Mouse (Mus musculus) embryonic facial prominence, embryonic 10.5 days (tissue): ENCODE measurements around the gene Nxn. TPM values are rescaled to one million over a fixed set of nuclear protein-coding genes. Genes with fewer than 3 reads are reported as not detected.
A peak's percentile ranks its signal among the peaks of the same experiment; 100 is the strongest.

ENCODE experiments used
- DNase-seq: peaks from one replicate; pipeline ENCODE4 v3.0.0-alpha.2; 2017; ENCODE audit warnings: low spot score
- H3K27ac ChIP-seq: fragments of 300-500 bp; sonication (generic); replicated peaks from 2 replicates; pipeline ENCODE4 v1.5.1; 2016; ENCODE audit warnings: mild to moderate bottlenecking
- H3K27me3 ChIP-seq: fragments of 300-500 bp; sonication (generic); replicated peaks from 2 replicates; pipeline ENCODE4 v1.6.1; 2016; ENCODE audit warnings: low read depth, mild to moderate bottlenecking; ENCODE audit not compliant: poor library complexity, severe bottlenecking
- H3K36me3 ChIP-seq: fragments of 300-500 bp; sonication (generic); replicated peaks from 2 replicates; pipeline ENCODE4 v1.6.1; 2016; ENCODE audit warnings: mild to moderate bottlenecking, moderate library complexity
- H3K4me1 ChIP-seq: fragments of 300-500 bp; sonication (generic); 2 replicates; pipeline ENCODE4 v1.6.1; 2016
- H3K4me3 ChIP-seq: fragments of 300-500 bp; sonication (generic); 2 replicates; pipeline ENCODE4 v1.5.1; 2016; ENCODE audit warnings: mild to moderate bottlenecking, moderate library complexity
- H3K9me3 ChIP-seq: fragments of 300-500 bp; sonication (generic); 2 replicates; pipeline ENCODE4 v1.6.1; 2016; ENCODE audit warnings: mild to moderate bottlenecking
- WGBS: fragments of 180-500 bp; shearing (Covaris S2); methylation state at CpG from one replicate; pipeline ENCODE4 v1.1.7; 2016; 5-methylcytosine and 5-hydroxymethylcytosine counted together
- polyA plus RNA-seq: library from polyadenylated mRNA; unstranded; fragments of >200 nt; fragmentation: Nextera tagmentation; extraction: Ambion mirVana; gene quantifications from 2 replicates; pipeline ENCODE4 v1.2.1, GENCODE M21; 2016

The Nxn gene
- polyA plus RNA-seq, 1 experiment from 2014 or later, result 42.0 TPM

DNA sequence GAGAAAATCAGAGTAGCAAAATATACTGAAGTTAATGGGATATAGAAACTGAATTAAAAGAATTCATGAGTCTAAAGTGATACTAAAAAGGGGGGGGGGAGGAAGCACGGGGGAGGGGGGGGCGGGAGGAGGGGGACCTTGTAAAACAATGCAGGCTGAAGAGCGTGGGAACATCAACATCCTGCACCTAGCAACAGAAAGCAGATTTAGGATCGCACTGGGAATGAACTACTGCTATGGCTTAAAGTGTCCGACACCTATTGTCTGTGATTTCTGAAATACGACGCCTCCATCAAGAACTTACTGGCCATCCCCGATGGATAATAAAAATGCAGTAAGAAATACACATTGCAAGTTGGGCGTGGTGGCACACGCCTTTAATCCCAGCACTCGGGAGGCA, 95.6 kb downstream of the Nxn start:
- Histone ChIP-seq H3K9me3 (no peaks in the 10 kb centered on the region), H3K36me3 (no peaks in the 10 kb centered on the region), H3K27me3 (no peaks in the 10 kb centered on the region), H3K4me1 (peaks cover 66% of the 10 kb centered on the region), H3K27ac (no peak overlapping the region), H3K4me3 (no peak overlapping the region)
- 84% methylated on average over 11 of the region's 11 CpGs for WGBS
- no peak for DNase-seq

DNA sequence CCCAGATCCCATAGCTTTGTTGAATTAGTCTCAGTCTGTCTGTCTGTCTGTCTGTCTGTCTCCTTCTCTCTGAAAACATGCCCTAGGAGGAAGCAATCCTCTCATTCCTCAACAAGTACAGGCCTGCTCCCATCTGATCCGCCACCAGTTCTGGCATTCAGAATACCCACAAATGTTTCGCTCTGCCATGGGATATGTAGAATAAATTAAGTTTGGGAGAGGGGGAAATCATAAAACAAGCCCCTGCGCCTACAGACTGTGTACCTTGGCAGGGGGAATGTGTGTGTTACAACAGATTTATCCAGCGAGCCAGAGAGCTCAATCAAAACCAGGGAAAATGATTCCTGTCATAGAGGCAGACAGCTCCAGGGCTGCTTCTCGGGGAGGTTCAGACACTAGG, 98.1 kb downstream of the Nxn start:
- Histone ChIP-seq H3K9me3 (no peaks in the 10 kb centered on the region), H3K36me3 (no peaks in the 10 kb centered on the region), H3K27me3 (no peaks in the 10 kb centered on the region), H3K4me3 (no peak overlapping the region), H3K4me1 (peaks cover 61% of the 10 kb centered on the region), H3K27ac (peak overlapping the region; percentile 51)
- DNase-seq, result no peak
- WGBS, result 90% methylated on average over 5 of the region's 5 CpGs

DNA sequence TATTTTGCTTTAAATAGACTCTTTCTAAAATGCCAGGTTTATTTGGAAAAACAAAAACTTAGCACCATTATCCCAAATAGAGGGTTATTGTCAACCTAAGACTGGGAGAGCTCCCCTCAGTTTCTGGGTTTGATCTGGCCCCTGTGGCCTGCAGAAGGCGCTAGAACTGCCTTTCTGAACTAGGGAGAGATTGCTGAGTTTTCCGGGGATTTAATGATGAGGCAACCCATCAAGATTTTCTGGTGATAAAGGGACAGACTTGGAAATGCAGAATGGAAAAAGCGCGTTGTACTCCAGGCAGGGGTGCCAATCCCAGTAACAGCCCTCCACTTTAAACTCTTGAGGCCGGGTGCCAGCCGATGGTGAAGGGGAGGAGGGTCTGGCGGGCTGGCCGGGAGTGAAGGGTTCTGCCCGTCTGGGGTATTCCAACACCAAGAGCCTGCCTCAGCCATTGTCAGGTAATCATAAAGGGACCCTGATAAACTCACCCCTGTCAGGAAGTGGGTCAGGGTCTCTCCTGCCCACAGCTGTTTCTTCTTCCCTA, 100.4 kb downstream of the Nxn start:
- 79% methylated on average over 9 of the region's 9 CpGs for WGBS
- Histone ChIP-seq H3K9me3 (no peaks in the 10 kb centered on the region), H3K27ac (peak overlapping the region; percentile 30; the same call in 1 of the 2 replicates), H3K4me1 (peaks cover 74% of the 10 kb centered on the region), H3K4me3 (no peak overlapping the region), H3K27me3 (no peaks in the 10 kb centered on the region), H3K36me3 (0 out of 2 replicates have a peak, but pooled peaks cover 5% of the 10 kb centered on the region)
- no peak for DNase-seq

DNA sequence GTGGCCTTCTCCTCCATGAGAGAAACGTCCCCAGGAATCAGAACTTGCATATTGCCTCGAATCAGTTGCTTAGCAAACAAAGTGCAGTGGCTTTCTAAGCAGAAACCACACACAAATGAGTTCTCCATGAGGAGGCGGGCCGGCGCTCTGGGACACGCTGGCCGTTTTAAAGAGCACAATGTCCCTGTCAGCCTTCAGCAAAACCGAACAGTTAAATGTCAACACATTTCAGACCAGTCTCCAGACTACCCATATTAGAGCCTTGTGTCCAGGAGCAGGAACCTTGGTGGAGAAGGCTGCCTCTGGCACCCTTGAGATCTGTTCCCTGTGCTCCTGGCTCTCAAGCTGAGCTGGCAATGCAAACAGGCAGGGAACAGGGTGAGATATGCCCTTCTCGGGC, 101.7 kb downstream of the Nxn start:
- 0 out of 2 replicates have a peak, but pooled peaks cover 5% of the 10 kb centered on the region for H3K36me3 ChIP-seq
- 84% methylated on average over 9 of the region's 9 CpGs for WGBS
- no peaks in the 10 kb centered on the region for H3K27me3 ChIP-seq
- no peak overlapping the region for H3K4me3 ChIP-seq
- peaks cover 77% of the 10 kb centered on the region for H3K4me1 ChIP-seq
- H3K9me3 ChIP-seq, result no peaks in the 10 kb centered on the region
- no peak for DNase-seq
- H3K27ac ChIP-seq, result no peak overlapping the region

DNA sequence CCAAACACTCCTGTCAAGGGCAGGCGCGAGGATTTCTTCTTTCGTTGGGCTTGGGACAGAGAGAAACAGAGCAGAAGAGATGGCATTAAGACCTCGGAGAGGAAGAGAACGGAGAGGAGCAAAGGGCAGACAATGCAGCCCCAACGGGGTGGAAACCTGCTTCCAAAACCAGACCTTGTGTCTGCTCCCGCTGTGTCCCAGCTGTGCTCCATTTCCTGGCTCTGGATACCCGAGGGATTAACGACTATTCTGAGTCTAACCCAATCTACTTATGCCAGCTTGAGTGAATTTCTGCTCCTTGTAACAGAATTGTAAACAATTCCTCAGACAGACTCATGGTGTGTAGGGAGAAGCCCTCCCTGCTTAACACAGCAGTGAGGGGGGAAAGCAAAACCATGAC, 104.1 kb downstream of the Nxn start:
- peak overlapping the region; percentile 40 for H3K27ac ChIP-seq
- peaks cover 87% of the 10 kb centered on the region for H3K4me1 ChIP-seq
- no peaks in the 10 kb centered on the region for H3K27me3 ChIP-seq
- no peak overlapping the region for H3K4me3 ChIP-seq
- no peaks in the 10 kb centered on the region for H3K9me3 ChIP-seq
- H3K36me3 ChIP-seq, result 0 out of 2 replicates have a peak, but pooled peaks cover 7% of the 10 kb centered on the region
- peak; percentile 52 for DNase-seq
- WGBS, result 14% methylated on average over 9 of the region's 9 CpGs

DNA sequence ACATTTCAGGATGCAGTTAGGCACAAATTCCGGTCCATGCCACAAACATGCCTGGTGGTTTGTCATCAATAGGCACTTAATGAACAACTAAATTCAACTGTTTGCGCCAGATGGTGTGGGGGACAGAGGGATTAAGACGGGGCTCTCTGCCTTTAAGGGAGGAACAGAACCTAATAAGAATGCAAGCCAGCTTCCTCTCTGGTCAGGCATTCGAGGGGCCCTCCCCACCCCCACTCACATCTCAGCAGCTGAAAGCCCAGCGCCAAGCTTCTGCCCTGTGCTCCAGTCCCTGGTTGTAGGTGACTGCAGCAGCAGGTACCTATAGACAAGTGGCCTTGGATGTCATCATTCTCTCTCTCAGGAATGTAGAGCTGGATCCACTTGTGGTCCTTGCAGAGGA, 104.9 kb downstream of the Nxn start:
- DNase-seq, result no peak
- 43% methylated on average over 5 of the region's 5 CpGs for WGBS
- no peak overlapping the region for H3K4me3 ChIP-seq
- no peaks in the 10 kb centered on the region for H3K27me3 ChIP-seq
- peaks cover 89% of the 10 kb centered on the region for H3K4me1 ChIP-seq
- 0 out of 2 replicates have a peak, but pooled peaks cover 7% of the 10 kb centered on the region for H3K36me3 ChIP-seq
- H3K27ac ChIP-seq, result peak overlapping the region; percentile 40
- H3K9me3 ChIP-seq, result no peaks in the 10 kb centered on the region

DNA sequence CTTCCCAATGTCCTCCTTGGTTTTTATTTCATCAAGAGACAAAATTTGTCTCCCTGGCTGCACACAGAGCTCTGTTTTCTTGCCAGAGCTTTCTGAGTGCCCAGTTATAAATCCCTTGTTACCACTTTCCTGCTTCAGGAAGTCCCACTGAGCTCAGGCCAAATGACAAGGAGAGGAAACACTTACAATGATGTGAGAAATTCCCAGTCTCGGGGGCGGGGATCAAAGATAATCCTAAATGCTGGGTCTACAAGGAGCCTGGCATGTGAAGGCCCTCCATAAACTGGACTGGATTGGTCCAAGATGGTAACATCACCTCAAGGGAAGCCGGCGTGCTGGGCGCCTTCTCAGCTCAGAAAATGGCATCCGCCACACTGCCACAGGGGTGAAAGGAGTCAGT, 106.1 kb downstream of the Nxn start:
- 70% methylated on average over 6 of the region's 6 CpGs for WGBS
- H3K9me3 ChIP-seq, result no peaks in the 10 kb centered on the region
- H3K4me3 ChIP-seq, result no peak overlapping the region
- H3K4me1 ChIP-seq, result peaks cover 90% of the 10 kb centered on the region
- 0 out of 2 replicates have a peak, but pooled peaks cover 7% of the 10 kb centered on the region for H3K36me3 ChIP-seq
- DNase-seq, result no peak
- peak overlapping the region; percentile 75 for H3K27ac ChIP-seq
- no peaks in the 10 kb centered on the region for H3K27me3 ChIP-seq

DNA sequence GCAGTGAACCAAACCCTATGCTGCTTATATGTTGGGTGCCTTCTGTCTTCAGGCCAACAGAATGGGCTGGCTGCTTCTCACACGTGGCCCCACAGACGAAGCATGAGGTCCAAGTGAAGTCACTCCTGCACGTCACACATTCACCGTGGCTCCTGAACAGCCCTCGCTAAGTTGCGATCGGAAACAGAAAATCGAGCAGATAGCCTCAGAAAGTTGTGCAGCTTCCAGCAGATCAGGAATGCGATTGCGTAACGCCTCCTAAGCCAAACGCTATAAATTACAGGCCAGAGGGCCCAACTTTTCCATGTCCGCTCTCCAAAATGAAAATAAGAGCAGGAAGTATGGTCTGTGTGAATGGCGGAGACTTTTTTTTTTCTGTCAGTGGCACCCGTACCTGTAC, 106.5 kb downstream of the Nxn start:
- no peaks in the 10 kb centered on the region for H3K9me3 ChIP-seq
- WGBS, result 84% methylated on average over 15 of the region's 15 CpGs
- no peak for DNase-seq
- peak overlapping the region; percentile 75 for H3K27ac ChIP-seq
- 0 out of 2 replicates have a peak, but pooled peaks cover 7% of the 10 kb centered on the region for H3K36me3 ChIP-seq
- H3K4me3 ChIP-seq, result no peak overlapping the region
- H3K4me1 ChIP-seq, result peaks cover 92% of the 10 kb centered on the region
- no peaks in the 10 kb centered on the region for H3K27me3 ChIP-seq

DNA sequence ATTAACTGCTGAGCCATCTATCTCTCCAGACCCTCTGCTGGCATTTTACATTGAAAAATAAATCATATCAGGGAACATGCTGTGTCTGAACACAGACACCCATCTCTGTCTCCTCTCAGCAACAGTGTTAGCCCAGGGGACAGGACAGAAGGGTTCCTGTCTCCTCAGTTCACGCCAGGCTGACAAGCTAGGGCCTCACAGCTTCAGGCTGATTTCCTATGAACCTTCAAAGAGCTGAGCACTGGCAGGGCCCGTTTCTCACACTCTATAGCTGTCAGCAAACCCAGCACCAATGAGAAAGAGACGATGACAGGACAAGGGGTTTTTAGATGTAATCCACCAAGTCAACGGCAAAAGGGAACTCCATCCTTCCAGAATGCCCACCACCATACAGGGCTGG, 107.0 kb downstream of the Nxn start:
- 79% methylated on average over 4 of the region's 4 CpGs for WGBS
- no peak overlapping the region for H3K4me3 ChIP-seq
- no peaks in the 10 kb centered on the region for H3K27me3 ChIP-seq
- H3K36me3 ChIP-seq, result 0 out of 2 replicates have a peak, but pooled peaks cover 7% of the 10 kb centered on the region
- DNase-seq, result no peak
- peaks cover 92% of the 10 kb centered on the region for H3K4me1 ChIP-seq
- H3K9me3 ChIP-seq, result no peaks in the 10 kb centered on the region
- peak overlapping the region; percentile 75; the same call in 1 of the 2 replicates for H3K27ac ChIP-seq

DNA sequence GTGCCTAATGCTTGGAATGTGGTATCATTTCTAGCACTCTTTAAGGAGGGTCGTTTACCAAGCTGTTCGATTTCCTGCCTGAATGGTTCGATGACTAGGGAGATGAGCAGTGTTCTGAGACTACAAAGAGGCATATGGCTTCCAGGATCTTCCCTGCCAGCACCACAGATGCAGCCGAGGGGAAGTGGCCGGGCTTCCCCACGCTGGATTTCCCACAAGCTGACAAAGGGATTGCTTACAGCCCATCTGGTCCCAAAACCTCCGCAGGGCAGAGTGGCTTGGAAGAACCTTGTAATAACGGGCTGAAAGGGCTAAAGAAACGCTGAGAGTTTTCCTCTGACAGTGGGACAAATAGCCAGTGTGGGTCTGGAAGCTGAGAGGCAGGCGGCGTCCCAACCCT, 108.6 kb downstream of the Nxn start:
- no peak overlapping the region for H3K4me3 ChIP-seq
- H3K27ac ChIP-seq, result peak overlapping the region; percentile 77
- peaks cover 95% of the 10 kb centered on the region for H3K4me1 ChIP-seq
- WGBS, result 27% methylated on average over 11 of the region's 11 CpGs
- peak; percentile 52 for DNase-seq
- 0 out of 2 replicates have a peak, but pooled peaks cover 7% of the 10 kb centered on the region for H3K36me3 ChIP-seq
- no peaks in the 10 kb centered on the region for H3K9me3 ChIP-seq
- no peaks in the 10 kb centered on the region for H3K27me3 ChIP-seq

DNA sequence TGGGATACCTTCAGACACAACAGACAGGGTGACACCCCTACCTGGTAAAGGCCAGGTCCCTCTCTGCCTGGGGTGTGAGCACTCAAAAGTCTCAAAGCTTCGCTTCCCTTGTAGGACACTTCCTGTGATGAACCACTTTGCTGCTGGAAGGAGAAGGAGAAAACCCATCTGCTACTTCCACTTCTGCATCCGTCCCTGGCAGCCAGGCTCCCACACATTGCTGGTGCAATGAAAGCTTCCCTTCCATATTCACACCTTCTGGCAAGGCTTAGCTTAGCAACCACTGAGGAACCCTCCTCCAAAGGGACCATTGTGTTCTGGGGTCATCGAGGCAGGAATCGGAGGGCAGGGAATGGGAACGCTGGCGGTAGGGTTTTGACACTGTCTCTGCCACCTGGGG, 110.3 kb downstream of the Nxn start:
- H3K27me3 ChIP-seq, result no peaks in the 10 kb centered on the region
- DNase-seq, result no peak
- H3K4me1 ChIP-seq, result peaks cover 87% of the 10 kb centered on the region
- H3K27ac ChIP-seq, result peak overlapping the region; percentile 66
- no peak overlapping the region for H3K4me3 ChIP-seq
- WGBS, result 84% methylated on average over 6 of the region's 6 CpGs
- peaks cover 6% of the 10 kb centered on the region; the same call in 1 of the 2 replicates for H3K36me3 ChIP-seq
- H3K9me3 ChIP-seq, result no peaks in the 10 kb centered on the region; the same call in 1 of the 2 replicates

DNA sequence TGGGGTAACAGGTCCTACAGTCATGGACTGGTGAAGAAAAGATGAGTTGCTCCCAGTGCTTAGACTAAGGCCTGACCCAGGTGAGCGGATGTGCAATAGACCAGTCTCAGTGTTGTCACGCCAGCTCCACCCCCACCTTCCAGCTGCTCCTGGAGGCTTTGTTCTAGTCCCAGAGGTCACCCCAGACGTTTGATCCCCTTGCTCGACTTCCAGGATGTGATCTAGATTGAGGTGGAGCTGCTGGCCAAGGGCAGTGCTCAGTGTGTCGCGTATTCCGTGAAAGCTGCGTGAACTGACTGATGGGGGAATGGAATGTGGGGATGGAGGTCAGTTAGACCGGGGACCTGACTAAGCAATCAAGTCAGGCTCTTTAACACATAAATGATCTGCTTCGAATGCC, 111.6 kb downstream of the Nxn start:
- Histone ChIP-seq H3K4me3 (no peak overlapping the region), H3K36me3 (peaks cover 10% of the 10 kb centered on the region; the same call in 1 of the 2 replicates), H3K27ac (peak overlapping the region; percentile 46), H3K9me3 (no peaks in the 10 kb centered on the region; the same call in 1 of the 2 replicates), H3K27me3 (no peaks in the 10 kb centered on the region), H3K4me1 (peaks cover 74% of the 10 kb centered on the region)
- no peak for DNase-seq
- 38% methylated on average over 10 of the region's 10 CpGs for WGBS

DNA sequence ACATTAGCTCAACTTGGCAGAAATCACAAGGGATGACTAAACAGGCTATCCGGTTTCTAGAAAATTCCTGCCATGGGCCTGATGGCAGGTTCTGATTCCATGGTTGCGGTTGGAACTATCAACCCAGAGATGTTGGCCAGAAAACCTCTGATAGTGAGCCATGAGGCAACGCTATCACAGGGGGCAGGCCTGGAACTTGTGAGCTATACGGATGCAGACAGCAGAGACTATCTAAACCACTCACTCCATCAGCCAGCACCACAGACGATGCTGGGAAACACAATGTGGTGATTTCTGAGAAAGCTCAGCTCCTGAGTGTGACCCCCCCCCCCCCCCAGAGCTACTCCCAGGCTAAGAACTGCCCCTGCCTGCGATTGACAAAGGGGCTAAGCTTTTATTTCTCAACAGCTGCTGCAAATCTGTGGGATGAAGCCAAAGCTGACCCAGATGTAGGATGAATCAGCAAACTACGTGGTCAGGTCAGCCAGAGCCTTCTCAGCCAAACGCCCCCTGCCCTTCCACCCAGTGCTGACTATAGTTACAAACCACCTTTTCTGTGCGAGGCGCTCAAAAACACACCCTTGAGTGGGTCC, 112.3 kb downstream of the Nxn start:
- DNase-seq, result peak; percentile 44
- H3K27ac ChIP-seq, result peak overlapping the region; percentile 31
- peaks cover 68% of the 10 kb centered on the region for H3K4me1 ChIP-seq
- WGBS, result 57% methylated on average over 10 of the region's 10 CpGs
- peaks cover 8% of the 10 kb centered on the region; the same call in 1 of the 2 replicates for H3K36me3 ChIP-seq
- no peaks in the 10 kb centered on the region; the same call in 1 of the 2 replicates for H3K9me3 ChIP-seq
- H3K27me3 ChIP-seq, result no peaks in the 10 kb centered on the region
- H3K4me3 ChIP-seq, result no peak overlapping the region
